Mouse (Mus musculus): ENCODE results near the gene Neu3.

DNA sequence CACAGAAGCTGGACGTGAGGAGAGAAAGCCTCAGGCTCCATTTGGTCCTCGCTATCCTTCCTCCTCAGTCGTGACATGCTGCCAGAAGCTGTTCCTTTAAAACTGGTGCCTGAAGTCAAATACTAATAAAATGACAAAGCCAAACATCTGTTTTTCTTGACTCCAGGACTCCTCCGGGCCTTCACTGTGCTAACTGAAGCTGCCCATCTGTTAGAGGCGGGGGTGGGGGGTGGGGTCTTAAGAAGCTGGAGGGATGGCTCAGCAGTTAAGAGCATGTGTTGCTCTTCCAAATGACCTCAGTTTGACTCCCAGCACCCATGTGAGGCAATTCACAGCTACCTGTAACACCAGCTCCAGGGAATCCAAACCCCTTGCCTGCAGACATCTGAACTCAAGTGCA lies 39.7 kb downstream of the Neu3 start:
- TF ChIP-seq CTCF (IDR thresholded peaks at IDR 0.05; ENCODE audit: low read depth) (no peak), EP300 (IDR thresholded peaks at IDR 0.05; ENCODE audit: low read depth) (no peak)
